Mouse (Mus musculus) hindbrain, embryonic 15.5 days (tissue): ENCODE data around the gene Gm44511. TPM values are rescaled to one million over a fixed set of nuclear protein-coding genes. Genes with fewer than 3 reads are reported as not detected.
A peak's percentile ranks its signal among the peaks of the same experiment; 100 is the strongest.
"Not testable (repeated sequence)": the region's sequence is repeated elsewhere in the genome, so short reads cannot be mapped to it uniquely, and the experiment has no call there.

Experiments
- ATAC-seq: fragments of 200-750 bp; cut with Nextera tagmentation; 2 replicates; pipeline ENCODE4 v1.8.0; 2017; ENCODE audit warnings: low read depth, moderate number of reproducible peaks, moderate TSS enrichment; ENCODE audit not compliant: low FRiP score
- H3K27ac ChIP-seq: fragments of 300-500 bp; sonication (generic); replicated peaks from 2 replicates; pipeline ENCODE4 v1.5.1; 2015; ENCODE audit warnings: mild to moderate bottlenecking, inconsistent platforms
- H3K27me3 ChIP-seq: fragments of 300-500 bp; sonication (generic); 2 replicates; pipeline ENCODE4 v1.6.1; 2015; ENCODE audit warnings: control low read depth, inconsistent platforms
- H3K36me3 ChIP-seq: fragments of 300-500 bp; sonication (generic); 2 replicates; pipeline ENCODE4 v1.6.1; 2015; ENCODE audit warnings: control low read depth, inconsistent platforms
- H3K4me1 ChIP-seq: fragments of 300-500 bp; sonication (generic); replicated peaks from 2 replicates; pipeline ENCODE4 v1.6.1; 2015; ENCODE audit warnings: control low read depth, inconsistent platforms
- H3K4me2 ChIP-seq: fragments of 300-500 bp; sonication (generic); 2 replicates; pipeline ENCODE4 v1.6.1; 2015; ENCODE audit warnings: moderate library complexity, mild to moderate bottlenecking, inconsistent platforms
- H3K4me3 ChIP-seq: fragments of 300-500 bp; sonication (generic); 2 replicates; pipeline ENCODE4 v1.5.1; 2015; ENCODE audit warnings: mild to moderate bottlenecking, inconsistent platforms
- H3K9ac ChIP-seq: fragments of 300-500 bp; sonication (generic); 2 replicates; pipeline ENCODE4 v1.6.1; 2015; ENCODE audit warnings: inconsistent platforms
- H3K9me3 ChIP-seq: fragments of 300-500 bp; sonication (generic); 2 replicates; pipeline ENCODE4 v1.6.1; 2016; ENCODE audit warnings: control low read depth, inconsistent platforms
- WGBS: fragments of 180-500 bp; shearing (Covaris S2); methylation state at CpG from one replicate; pipeline ENCODE4 v1.1.7; 2015; 5-methylcytosine and 5-hydroxymethylcytosine counted together
- polyA plus RNA-seq: library from polyadenylated mRNA; unstranded; fragments of >200 nt; fragmentation: Nextera tagmentation; extraction: Ambion mirVana; gene quantifications from 2 replicates; pipeline ENCODE4 v1.2.1, GENCODE M21; 2015

The Gm44511 gene
- polyA plus RNA-seq, 1 experiment from 2014 or later, result not detected

DNA sequence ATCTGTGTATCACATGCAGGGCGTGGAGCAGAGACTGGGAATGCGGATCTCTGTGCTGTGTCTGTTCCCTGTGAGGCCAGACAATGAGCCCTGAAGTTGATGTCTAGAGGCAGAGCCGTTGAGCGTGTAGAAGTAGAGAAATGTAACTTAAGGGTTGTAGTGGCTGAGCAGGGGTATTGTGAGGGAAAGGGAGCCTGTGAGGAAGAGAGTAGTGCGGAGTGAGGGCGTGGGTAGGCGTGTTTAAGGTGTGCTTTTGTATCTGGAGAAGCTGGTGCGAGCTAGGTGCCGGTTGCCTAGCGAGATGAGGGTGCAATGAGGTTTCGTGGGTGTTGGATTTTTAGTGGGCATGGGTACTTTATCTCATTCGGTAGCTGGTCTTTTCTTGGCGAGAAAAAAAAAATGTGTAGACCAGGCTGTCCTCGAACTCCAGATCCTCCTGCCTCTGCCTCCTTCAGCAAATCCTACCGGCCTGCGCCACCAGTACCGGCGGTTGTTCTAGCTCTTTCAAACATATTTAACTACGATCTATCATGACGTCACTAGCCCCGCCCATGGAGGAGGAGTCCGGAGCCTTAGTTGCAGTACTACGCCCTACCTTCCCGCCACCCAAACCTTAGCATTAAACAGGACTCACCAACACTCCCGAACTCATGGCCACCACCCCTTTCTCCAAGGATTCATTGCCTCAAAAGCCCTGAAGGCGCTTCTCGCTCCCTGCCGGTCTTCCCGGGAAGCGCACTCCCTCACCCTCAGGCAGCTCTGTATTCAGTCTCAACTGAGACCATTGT is 62.2 kb downstream of the Gm44511 start:
- ATAC-seq, result peak; percentile 91
- Histone ChIP-seq H3K9ac (peak overlapping the region; percentile 54), H3K36me3 (no peaks in the 10 kb centered on the region), H3K4me3 (peak overlapping the region; percentile 48), H3K4me1 (peaks cover 14% of the 10 kb centered on the region), H3K27me3 (no peaks in the 10 kb centered on the region), H3K4me2 (peak overlapping the region; percentile 60), H3K9me3 (no peaks in the 10 kb centered on the region), H3K27ac (peak overlapping the region; percentile 91)
- 1% methylated on average over 30 of the region's 30 CpGs for WGBS

DNA sequence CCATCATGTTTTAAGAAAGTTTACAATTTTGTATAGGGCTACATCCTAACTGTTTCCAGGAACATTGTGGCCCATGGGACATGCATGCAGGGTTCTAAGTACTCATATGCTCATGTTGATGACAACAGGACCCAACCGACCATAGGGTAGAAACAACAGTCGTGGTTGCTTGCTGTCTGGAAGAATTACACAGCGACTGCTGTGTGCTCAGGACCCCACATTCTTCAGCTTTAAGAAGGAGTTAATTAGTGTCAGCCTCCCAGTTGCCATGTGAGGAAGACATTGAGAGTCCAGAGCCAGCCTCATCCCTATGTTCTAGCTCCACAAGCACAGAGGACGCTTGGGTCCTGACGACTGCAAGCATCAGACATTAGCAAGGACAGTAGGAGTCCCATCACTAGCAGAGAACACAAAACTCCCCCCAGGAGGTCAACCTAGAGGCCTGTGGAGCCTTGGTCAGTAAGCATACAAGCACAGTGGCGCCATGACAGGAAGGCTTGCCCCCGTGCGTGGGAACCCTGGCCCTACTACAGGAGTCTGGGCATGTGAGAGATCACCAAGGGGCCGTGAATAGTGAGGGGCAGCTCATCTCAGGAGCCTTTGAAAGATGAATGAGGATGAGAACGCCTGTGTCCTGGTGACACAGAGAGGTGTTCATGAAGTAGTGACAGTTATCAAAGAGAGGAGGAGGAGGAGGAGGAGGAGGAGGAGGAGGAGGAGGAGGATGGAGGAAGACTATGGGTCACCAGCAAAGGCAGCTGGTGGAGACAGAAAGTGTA is 63.0 kb downstream of the Gm44511 start:
- WGBS, result 65% methylated on average over 10 of the region's 10 CpGs
- H3K36me3 ChIP-seq, ATAC-seq, H3K9me3 ChIP-seq, H3K27me3 ChIP-seq: not testable (repeated sequence)
- Histone ChIP-seq H3K4me1 (peaks cover 14% of the 10 kb centered on the region), H3K27ac (peak overlapping the region; percentile 91), H3K4me2 (peak overlapping the region; percentile 60), H3K4me3 (peak overlapping the region; percentile 48), H3K9ac (peak overlapping the region; percentile 48; the same call in 1 of the 2 replicates)

DNA sequence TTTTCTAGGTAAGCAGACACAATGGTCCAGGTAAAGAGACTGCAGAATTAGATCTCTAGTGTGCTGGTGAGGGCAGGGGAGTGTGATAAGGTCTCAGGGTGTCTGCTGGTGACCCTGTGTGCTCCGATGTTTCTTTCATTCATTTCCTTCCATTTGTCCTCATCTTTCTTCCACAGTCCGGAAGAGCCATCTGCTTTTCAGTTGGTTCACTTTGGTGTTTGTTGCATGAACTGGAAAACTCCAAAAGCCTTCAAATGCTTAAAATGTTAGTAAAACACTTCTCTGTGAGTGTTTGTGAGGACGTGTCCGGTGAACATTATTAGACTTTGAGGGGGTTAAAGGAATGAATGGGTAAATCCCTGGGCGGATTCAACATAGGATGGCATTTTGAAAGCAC is 65.0 kb downstream of the Gm44511 start:
- peak overlapping the region; percentile 53 for H3K4me2 ChIP-seq
- H3K4me1 ChIP-seq, result peaks cover 10% of the 10 kb centered on the region
- WGBS, result 42% methylated on average over 5 of the region's 5 CpGs
- no peaks in the 10 kb centered on the region for H3K9me3 ChIP-seq
- peak overlapping the region; percentile 94 for H3K27ac ChIP-seq
- ATAC-seq, result no peak
- H3K36me3 ChIP-seq, result no peaks in the 10 kb centered on the region
- H3K4me3 ChIP-seq, result peak overlapping the region; percentile 76
- H3K27me3 ChIP-seq, result no peaks in the 10 kb centered on the region
- H3K9ac ChIP-seq, result peak overlapping the region; percentile 79

DNA sequence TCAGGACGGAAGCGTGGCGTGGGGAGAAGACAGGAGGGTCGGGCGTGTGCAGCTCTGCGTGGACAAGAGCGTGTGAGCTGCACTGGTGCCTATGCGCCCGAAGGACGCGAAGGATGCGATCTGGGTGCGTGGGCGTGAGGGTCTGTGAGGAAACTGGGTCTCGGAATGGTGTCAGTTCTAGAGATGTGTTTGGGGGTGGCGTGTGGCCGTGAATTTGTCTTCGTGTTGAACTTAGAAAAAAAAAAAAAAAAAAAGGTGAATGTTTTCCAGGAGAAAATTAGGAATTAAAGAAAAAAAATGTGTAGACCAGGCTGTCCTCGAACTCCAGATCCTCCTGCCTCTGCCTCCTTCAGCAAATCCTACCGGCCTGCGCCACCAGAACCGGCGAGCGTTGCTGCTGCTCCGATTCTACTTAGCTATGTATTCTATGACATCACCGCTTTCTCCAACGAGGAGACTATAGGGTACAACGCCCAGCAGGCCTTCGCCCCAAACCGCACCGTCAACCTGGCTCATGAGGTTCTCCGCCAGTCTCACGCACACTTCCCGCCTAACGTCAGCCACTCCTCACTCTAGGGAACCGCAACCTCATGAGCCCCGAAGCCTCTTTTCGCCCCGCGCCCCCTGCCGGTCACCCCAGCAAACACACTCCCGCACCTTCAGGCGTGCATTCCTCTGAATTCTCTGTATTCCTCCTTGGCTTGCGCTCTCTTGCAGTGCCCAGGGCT is 65.5 kb downstream of the Gm44511 start:
- WGBS, result under 1% methylated on average over 44 of the region's 44 CpGs
- peak overlapping the region; percentile 94 for H3K27ac ChIP-seq
- ATAC-seq, result peak; percentile 75

DNA sequence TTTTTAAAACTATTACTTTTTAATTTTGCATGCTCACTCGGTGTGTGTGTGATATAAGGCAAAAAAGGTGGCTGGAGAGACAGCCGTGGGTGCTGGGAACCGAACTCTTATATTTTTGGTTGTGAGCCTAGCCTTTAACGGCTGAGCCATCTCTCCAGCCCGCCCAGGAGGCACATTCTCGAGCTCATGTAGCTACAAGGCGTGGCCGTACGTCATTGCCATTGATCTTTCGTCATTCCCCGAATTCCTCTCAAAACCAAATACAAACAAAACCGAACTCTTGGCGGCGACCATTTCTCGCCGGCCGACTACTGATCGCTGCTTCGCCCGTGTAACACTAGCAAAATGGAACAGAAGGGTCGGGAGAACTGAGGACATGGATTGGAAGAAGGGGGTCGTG is 66.1 kb downstream of the Gm44511 start:
- H3K27me3 ChIP-seq, H3K36me3 ChIP-seq, H3K9me3 ChIP-seq, H3K4me1 ChIP-seq: not testable (repeated sequence)
- WGBS, result under 1% methylated on average over 22 of the region's 22 CpGs
- ATAC-seq, result peak; percentile 59
- Histone ChIP-seq H3K4me2 (peak overlapping the region; percentile 53), H3K4me3 (peak overlapping the region; percentile 76), H3K27ac (peak overlapping the region; percentile 94), H3K9ac (peak overlapping the region; percentile 79)

More for the DNA sequence above, 65.5 kb downstream of the Gm44511 start:
- not testable (repeated sequence) for H3K27me3 ChIP-seq, H3K9me3 ChIP-seq, H3K36me3 ChIP-seq, H3K4me1 ChIP-seq
- Histone ChIP-seq H3K4me2 (peak overlapping the region; percentile 53), H3K9ac (peak overlapping the region; percentile 79), H3K4me3 (peak overlapping the region; percentile 76)

DNA sequence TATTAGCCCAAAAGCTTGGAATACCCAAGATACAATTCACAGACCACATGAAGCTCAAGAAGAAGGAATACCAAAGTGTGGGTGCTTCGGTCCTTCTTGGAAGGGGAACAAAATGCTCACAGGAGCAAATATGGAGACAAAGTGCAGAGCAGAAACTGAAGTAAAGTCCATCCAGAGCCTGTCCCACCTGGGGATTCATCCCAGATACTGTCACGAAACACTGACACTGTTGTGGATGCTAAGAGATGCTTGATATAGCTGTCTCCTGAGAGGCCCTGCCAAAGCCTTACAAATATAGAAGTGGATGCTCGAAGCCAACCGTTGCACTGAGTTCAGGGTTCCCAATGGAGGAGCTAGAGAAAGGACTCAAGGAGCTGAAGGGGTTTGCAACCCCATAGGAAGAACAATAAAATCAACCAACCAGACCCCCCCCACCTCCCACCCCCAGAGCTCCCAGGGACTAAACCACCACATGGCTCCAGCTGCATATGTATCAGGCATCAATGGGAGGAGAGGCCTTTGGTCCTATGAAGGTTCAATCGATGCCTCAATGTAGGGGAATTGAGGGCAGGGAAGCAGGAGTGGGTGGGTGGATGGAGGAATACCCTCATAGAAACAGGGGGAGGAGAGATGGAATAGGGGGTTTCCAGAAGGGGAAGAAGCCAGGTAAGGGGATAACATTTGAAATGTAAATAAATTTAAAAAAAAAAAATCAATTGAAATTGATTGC is 66.7 kb downstream of the Gm44511 start:
- H3K4me2 ChIP-seq, result peak overlapping the region; percentile 40
- no peaks in the 10 kb centered on the region for H3K36me3 ChIP-seq
- peak overlapping the region; percentile 76 for H3K4me3 ChIP-seq
- 74% methylated on average over 5 of the region's 5 CpGs for WGBS
- H3K9me3 ChIP-seq, result no peaks in the 10 kb centered on the region
- H3K27ac ChIP-seq, result peak overlapping the region; percentile 61; the same call in 1 of the 2 replicates
- no peaks in the 10 kb centered on the region for H3K27me3 ChIP-seq
- peaks cover 13% of the 10 kb centered on the region for H3K4me1 ChIP-seq
- no peak for ATAC-seq
- H3K9ac ChIP-seq, result no peak overlapping the region

DNA sequence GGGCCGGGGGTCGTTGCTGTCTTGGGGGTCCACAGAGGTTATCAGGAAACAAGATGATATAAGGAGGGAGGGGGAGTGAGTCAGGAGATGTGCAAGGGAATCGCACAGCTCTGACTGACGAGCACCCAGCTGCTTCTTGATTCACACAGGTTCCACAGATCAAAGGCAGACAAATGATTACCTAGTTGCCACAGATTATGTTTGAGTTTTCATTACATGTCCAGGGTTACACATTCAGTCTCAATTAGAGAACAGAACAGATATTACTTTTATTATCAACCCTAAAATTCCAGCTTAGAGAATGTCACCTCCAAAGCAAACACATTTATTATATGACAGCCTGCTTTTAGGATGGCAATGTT is 70.7 kb downstream of the Gm44511 start:
- WGBS, result 67% methylated on average over 4 of the region's 4 CpGs
- H3K9me3 ChIP-seq, H3K4me3 ChIP-seq, H3K27me3 ChIP-seq, H3K9ac ChIP-seq, H3K27ac ChIP-seq, H3K4me2 ChIP-seq, H3K4me1 ChIP-seq, ATAC-seq, H3K36me3 ChIP-seq: not testable (repeated sequence)

DNA sequence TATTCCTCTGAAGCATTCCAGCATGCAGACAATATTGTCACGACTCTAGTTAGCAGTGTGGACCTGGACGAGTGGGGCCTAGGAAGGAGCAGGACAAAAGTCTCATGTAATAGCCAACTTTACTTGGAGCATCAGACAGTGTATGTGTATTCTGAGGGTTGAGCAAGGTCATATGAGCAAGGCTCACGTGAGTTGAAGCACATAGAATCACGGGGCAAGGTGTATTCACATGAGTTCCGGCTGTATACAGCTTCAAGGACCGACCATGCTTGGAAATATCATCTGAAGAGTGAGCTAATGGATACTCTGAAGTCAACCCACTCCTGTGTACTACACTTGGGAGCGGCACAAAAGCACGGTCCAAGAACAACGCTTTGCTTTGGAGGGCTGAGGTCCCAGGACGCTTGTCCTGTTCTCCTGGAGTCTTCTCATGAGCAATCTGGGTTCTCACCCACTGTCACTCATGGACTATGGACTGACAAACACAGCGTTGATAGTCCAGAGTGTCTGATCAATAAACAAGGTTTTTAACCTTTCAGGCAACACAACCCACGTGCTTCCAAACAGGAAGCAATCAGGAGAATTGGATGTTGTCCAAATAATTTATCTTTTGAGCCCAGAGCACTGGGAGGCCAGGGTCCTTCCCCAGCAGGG is 71.2 kb downstream of the Gm44511 start:
- H3K27me3 ChIP-seq, H3K4me1 ChIP-seq, H3K4me3 ChIP-seq, H3K36me3 ChIP-seq, ATAC-seq, H3K9me3 ChIP-seq: not testable (repeated sequence)
- WGBS, result 84% methylated on average over 12 of the region's 12 CpGs
- H3K9ac ChIP-seq, result 0 out of 2 replicates have a peak overlapping the region, but pooled peaks have one; percentile 22
- peak overlapping the region; percentile 45; the same call in 1 of the 2 replicates for H3K4me2 ChIP-seq
- H3K27ac ChIP-seq, result peak overlapping the region; percentile 72; the same call in 1 of the 2 replicates

DNA sequence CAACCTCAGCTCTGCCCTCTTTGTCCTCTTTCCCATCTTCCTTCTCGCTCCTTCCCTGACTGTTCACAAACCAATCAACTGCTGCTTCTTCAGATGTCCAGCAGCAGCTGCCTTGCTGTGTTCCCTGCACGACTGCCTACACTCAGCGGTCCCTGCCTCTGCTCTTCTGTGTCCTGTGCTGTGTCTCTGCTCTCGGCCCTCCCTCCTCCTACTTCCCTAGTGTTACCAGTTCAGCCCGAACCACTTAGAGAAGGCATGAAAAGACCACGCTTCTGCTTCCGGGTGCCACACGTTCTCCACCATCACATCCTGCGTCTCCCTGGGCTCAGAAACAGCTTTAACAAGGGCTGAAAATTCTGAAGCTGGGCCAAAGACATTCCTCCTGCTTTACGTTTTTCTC is 71.8 kb downstream of the Gm44511 start:
- 39% methylated on average over 10 of the region's 10 CpGs for WGBS
- ATAC-seq, result peak; percentile 71
- H3K27me3 ChIP-seq, H3K9me3 ChIP-seq, H3K36me3 ChIP-seq, H3K4me1 ChIP-seq, H3K4me3 ChIP-seq: not testable (repeated sequence)
- H3K4me2 ChIP-seq, result peak overlapping the region; percentile 45
- H3K9ac ChIP-seq, result 0 out of 2 replicates have a peak overlapping the region, but pooled peaks have one; percentile 22
- peak overlapping the region; percentile 72 for H3K27ac ChIP-seq

DNA sequence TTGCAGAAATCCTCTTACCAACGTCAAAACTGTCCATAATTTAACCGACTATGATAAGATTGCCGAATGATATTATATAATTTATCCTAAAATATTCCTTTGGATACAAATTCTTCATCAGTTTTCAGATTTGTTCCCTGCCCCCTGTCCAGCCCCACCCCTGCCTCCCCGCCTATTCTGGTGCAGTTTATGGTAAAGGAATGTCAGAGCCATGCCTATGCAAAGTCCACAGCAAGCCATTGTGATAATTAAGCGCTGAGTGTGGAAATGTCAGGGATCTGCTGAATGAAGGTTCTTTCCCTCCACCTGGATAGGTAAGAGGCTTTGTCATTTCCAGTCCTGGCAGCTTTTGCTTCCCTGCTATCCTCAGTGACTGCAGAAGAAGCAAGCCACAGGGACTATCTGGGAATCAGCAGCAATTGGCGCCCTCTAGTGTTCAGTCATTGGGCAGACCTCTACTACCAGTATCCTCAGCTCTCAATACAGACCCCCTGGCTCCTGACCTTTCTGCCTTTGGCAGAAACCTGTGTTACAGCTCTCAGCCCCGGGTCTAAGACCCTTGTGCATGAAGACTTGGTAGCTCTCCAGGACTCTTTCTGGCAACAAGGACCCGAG is 72.4 kb downstream of the Gm44511 start:
- peak; percentile 97 for ATAC-seq
- not testable (repeated sequence) for H3K4me1 ChIP-seq, H3K4me3 ChIP-seq, H3K36me3 ChIP-seq, H3K27me3 ChIP-seq, H3K9ac ChIP-seq, H3K9me3 ChIP-seq
- peak overlapping the region; percentile 45 for H3K4me2 ChIP-seq
- 28% methylated on average over 8 of the region's 8 CpGs for WGBS
- H3K27ac ChIP-seq, result peak overlapping the region; percentile 72

DNA sequence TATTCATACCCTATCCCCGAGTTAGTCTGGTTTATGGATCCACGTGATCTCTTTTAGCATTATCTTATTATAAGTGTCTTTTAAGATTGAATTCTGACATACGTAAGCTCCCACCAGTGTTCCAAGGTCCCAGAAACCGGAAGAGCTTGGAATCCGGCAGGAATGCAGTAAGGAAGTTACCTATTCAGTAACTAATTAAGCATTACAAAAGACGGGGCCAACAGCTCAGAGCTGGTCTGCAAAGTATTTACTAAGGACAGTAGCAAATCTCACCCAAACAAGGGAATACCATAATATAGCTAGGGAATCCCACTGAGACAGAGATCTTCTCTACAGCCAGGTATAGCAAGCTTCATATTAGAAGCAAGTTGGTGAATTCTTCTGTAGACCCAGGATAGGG is 79.1 kb downstream of the Gm44511 start:
- H3K36me3 ChIP-seq, result not testable (repeated sequence)

More for the DNA sequence above, 79.1 kb downstream of the Gm44511 start:
- ATAC-seq, H3K27me3 ChIP-seq, H3K27ac ChIP-seq, H3K9me3 ChIP-seq, H3K9ac ChIP-seq, H3K4me1 ChIP-seq, H3K4me2 ChIP-seq, H3K4me3 ChIP-seq: not testable (repeated sequence)
- WGBS, result 75% methylated on average over 6 of the region's 6 CpGs
